Mouse (Mus musculus) heart, postnatal 0 days (tissue): ENCODE data around the gene Smok3c. TPM values are rescaled to one million over a fixed set of nuclear protein-coding genes. Genes with fewer than 3 reads are reported as not detected.

ENCODE experiments used
- ATAC-seq: fragments of 200-750 bp; cut with Nextera tagmentation; 2 replicates; pipeline ENCODE4 v1.8.0; 2017; ENCODE audit warnings: low read depth, moderate number of reproducible peaks, moderate library complexity; ENCODE audit not compliant: insufficient read depth
- DNase-seq: peaks from one replicate; pipeline ENCODE4 v3.0.0-alpha.2; 2016; ENCODE audit warnings: low spot score
- H3K27ac ChIP-seq: fragments of 300-500 bp; sonication (generic); 2 replicates; pipeline ENCODE4 v1.5.1; 2014; ENCODE audit warnings: low read depth, mild to moderate bottlenecking
- H3K27me3 ChIP-seq: fragments of 300-500 bp; sonication (generic); 2 replicates; pipeline ENCODE4 v1.6.1; 2014; ENCODE audit warnings: low read length, mixed read lengths; ENCODE audit not compliant: control insufficient read depth, insufficient read depth
- H3K36me3 ChIP-seq: fragments of 300-500 bp; sonication (generic); replicated peaks from 2 replicates; pipeline ENCODE4 v1.6.1; 2014; ENCODE audit warnings: low read length, mixed read lengths; ENCODE audit not compliant: control insufficient read depth, insufficient read depth
- H3K4me1 ChIP-seq: fragments of 300-500 bp; sonication (generic); 2 replicates; pipeline ENCODE4 v1.6.1; 2014; ENCODE audit warnings: antibody characterized with exemption; ENCODE audit not compliant: control insufficient read depth, insufficient read depth
- H3K4me2 ChIP-seq: fragments of 300-500 bp; sonication (generic); 2 replicates; pipeline ENCODE4 v1.6.1; 2014; ENCODE audit warnings: low read depth, mild to moderate bottlenecking, low read length, moderate library complexity
- H3K4me3 ChIP-seq: fragments of 300-500 bp; sonication (generic); 2 replicates; pipeline ENCODE4 v1.5.1; 2014; ENCODE audit warnings: low read depth, low read length
- H3K9ac ChIP-seq: fragments of 300-500 bp; sonication (generic); replicated peaks from 2 replicates; pipeline ENCODE4 v1.6.1; 2014; ENCODE audit warnings: low read depth, low read length, mixed read lengths
- H3K9me3 ChIP-seq: fragments of 300-500 bp; sonication (generic); replicated peaks from 2 replicates; pipeline ENCODE4 v1.6.1; 2016; ENCODE audit warnings: low read length; ENCODE audit not compliant: control insufficient read depth
- CTCF ChIP-seq: IDR thresholded peaks from 2 replicates; pipeline ENCODE4 v1.5.1; 2016; ENCODE audit warnings: antibody characterized with exemption, control low read depth, low read depth
- EP300 ChIP-seq: IDR thresholded peaks from 2 replicates; pipeline ENCODE4 v1.6.1; 2016; ENCODE audit warnings: antibody characterized with exemption, low read depth
- WGBS: fragments of 180-500 bp; shearing (Covaris S2); extraction: QIAGEN DNeasy Blood & Tissue Kit; methylation state at CpG from one replicate; pipeline ENCODE4 v1.1.7; 2014; 5-methylcytosine and 5-hydroxymethylcytosine counted together
- polyA plus RNA-seq: library from polyadenylated mRNA; unstranded; fragments of >200 nt; fragmentation: Nextera tagmentation; extraction: Ambion mirVana; gene quantifications from 2 replicates; pipeline ENCODE4 v1.2.1, GENCODE M21; 2015
- total RNA-seq: library from RNA; depleted of rRNA; stranded (reverse); fragments of >200 nt; gene quantifications from 2 replicates; pipeline ENCODE4 v1.2.3, GENCODE M21; 2014; ENCODE audit warnings: low replicate concordance

The Smok3c gene
- total and polyA plus RNA-seq, 2 experiments from 2014 or later = not detected

GRCm38 (mm10) chr5:138073803-138074202, 20.8 kb downstream of the Smok3c start:
- DNase-seq = no peak
- TF ChIP-seq CTCF = no peak
- TF ChIP-seq EP300 = no peak
- Histone ChIP-seq H3K27ac (no peak overlapping the region), H3K4me2 (no peak overlapping the region), H3K9me3 (no peaks in the 10 kb centered on the region), H3K36me3 (no peaks in the 10 kb centered on the region), H3K9ac (no peak overlapping the region), H3K4me3 (no peak overlapping the region), H3K27me3 (no peaks in the 10 kb centered on the region), H3K4me1 (no peaks in the 10 kb centered on the region)
- ATAC-seq = no peak
- WGBS = 84% methylated on average over 4 of the region's 4 CpGs

GRCm38 (mm10) chr5:138075684-138076083, 22.7 kb downstream of the Smok3c start:
- no peak overlapping the region for H3K27ac ChIP-seq
- no peak for DNase-seq
- no peak overlapping the region for H3K4me3 ChIP-seq
- WGBS = 55% methylated on average over 3 of the region's 3 CpGs
- TF ChIP-seq CTCF = no peak
- no peak for TF ChIP-seq EP300
- H3K4me2 ChIP-seq = no peak overlapping the region
- no peaks in the 10 kb centered on the region for H3K36me3 ChIP-seq
- no peaks in the 10 kb centered on the region for H3K9me3 ChIP-seq
- H3K27me3 ChIP-seq = no peaks in the 10 kb centered on the region
- H3K4me1 ChIP-seq = no peaks in the 10 kb centered on the region
- no peak for ATAC-seq
- no peak overlapping the region for H3K9ac ChIP-seq

- Histone ChIP-seq H3K4me1 (no peaks in the 10 kb centered on the region), H3K9me3 (no peaks in the 10 kb centered on the region), H3K36me3 (no peaks in the 10 kb centered on the region), H3K27ac (no peak overlapping the region), H3K4me2 (no peak overlapping the region), H3K27me3 (no peaks in the 10 kb centered on the region), H3K9ac (no peak overlapping the region), H3K4me3 (no peak overlapping the region)
- TF ChIP-seq CTCF = no peak
- TF ChIP-seq EP300 = no peak
- 43% methylated on average over 2 of the region's 2 CpGs for WGBS
- no peak for DNase-seq
- no peak for ATAC-seq
Observed at GRCm38 (mm10) chr5:138076148-138076547, 23.2 kb downstream of the Smok3c start.

GRCm38 (mm10) chr5:138080456-138080855, 27.5 kb downstream of the Smok3c start:
- TF ChIP-seq CTCF = no peak
- no peak for TF ChIP-seq EP300

GRCm38 (mm10) chr5:138081446-138081845, 28.5 kb downstream of the Smok3c start:
- WGBS = 76% methylated on average over 9 of the region's 9 CpGs
- peaks cover 3% of the 10 kb centered on the region for H3K4me1 ChIP-seq
- no peak overlapping the region for H3K9ac ChIP-seq
- H3K27ac ChIP-seq = no peak overlapping the region
- H3K4me2 ChIP-seq = no peak overlapping the region
- no peaks in the 10 kb centered on the region for H3K36me3 ChIP-seq
- no peaks in the 10 kb centered on the region for H3K27me3 ChIP-seq
- TF ChIP-seq EP300 = no peak
- TF ChIP-seq CTCF = no peak
- H3K4me3 ChIP-seq = no peak overlapping the region
- H3K9me3 ChIP-seq = no peaks in the 10 kb centered on the region
- DNase-seq (no peak), ATAC-seq (no peak)

More at GRCm38 (mm10) chr5:138080456-138080855, 27.5 kb downstream of the Smok3c start:
- H3K27me3 ChIP-seq = no peaks in the 10 kb centered on the region
- H3K27ac ChIP-seq = no peak overlapping the region
- no peaks in the 10 kb centered on the region for H3K36me3 ChIP-seq
- H3K4me3 ChIP-seq = no peak overlapping the region
- H3K4me2 ChIP-seq = no peak overlapping the region
- DNase-seq (no peak), ATAC-seq (no peak)
- H3K9ac ChIP-seq = no peak overlapping the region
- no peaks in the 10 kb centered on the region for H3K9me3 ChIP-seq
- WGBS = 81% methylated on average over 5 of the region's 5 CpGs
- no peaks in the 10 kb centered on the region; the same call in 1 of the 2 replicates for H3K4me1 ChIP-seq

GRCm38 (mm10) chr5:138083318-138083900, 30.4 kb downstream of the Smok3c start:
- TF ChIP-seq EP300 (no peak), CTCF (no peak)
- Histone ChIP-seq H3K9ac (no peak overlapping the region), H3K36me3 (no peaks in the 10 kb centered on the region; the same call in 1 of the 2 replicates), H3K27me3 (no peaks in the 10 kb centered on the region), H3K4me2 (no peak overlapping the region), H3K9me3 (no peaks in the 10 kb centered on the region), H3K4me1 (peaks cover 8% of the 10 kb centered on the region), H3K4me3 (no peak overlapping the region), H3K27ac (no peak overlapping the region)
- WGBS = 67% methylated on average over 2 of the region's 2 CpGs
- DNase-seq (no peak), ATAC-seq (no peak)
